Mouse (Mus musculus): Measurements from ENCODE around the gene Lpp. TPM values are rescaled to one million over a fixed set of nuclear protein-coding genes. Genes with fewer than 3 reads are reported as not detected.

The Lpp gene
- total and polyA plus RNA-seq, 3 experiments = 0.64 to 1.2 (median 0.68) TPM

DNA sequence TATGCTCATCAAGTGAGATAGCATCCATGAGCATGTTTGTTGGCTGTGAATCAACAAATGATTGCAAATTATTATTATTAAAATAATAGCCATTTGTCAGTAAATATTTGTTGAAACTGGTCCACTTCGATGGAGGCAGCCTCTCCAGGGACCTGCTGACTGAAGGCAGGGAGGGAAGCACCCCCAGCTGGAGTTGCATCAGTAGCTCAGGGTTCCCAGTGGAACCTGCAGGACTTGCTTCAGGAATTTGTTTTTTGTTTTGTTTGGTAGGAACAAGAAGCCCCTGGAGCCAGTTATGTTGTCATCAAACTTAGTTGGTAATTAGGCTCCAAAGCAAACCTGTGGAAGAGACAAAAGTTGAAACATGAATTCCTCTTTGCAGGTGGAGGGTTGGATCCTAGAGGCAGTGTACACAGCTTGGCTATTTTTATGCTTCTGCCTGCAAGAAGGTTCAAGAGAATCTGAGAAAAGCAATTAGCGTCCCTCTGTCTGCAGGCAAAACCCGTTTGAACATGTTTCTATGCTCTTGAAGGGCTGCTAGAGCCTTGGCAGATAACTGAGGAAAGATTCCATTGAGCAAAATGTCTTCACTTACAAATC lies 554.9 kb downstream of the Lpp start:
- no peaks in the 10 kb centered on the region for H3K27me3 ChIP-seq (replicated peaks)
- in situ Hi-C loops (cut with MboI; ENCODE audit: low pct_ligation_motif_present, low pct_unique_long_range_greater_than_20kb, low sequenced_read_pairs) = no loop called here
- H3K9ac ChIP-seq (ENCODE audit: insufficient read depth, low read depth) = no peak overlapping the region
- no peaks in the 10 kb centered on the region for H3K9me3 ChIP-seq (replicated peaks; ENCODE audit: low read length)
- H3K79me2 ChIP-seq (replicated peaks; ENCODE audit: control insufficient read depth, extremely low read depth, insufficient read depth, poor library complexity, severe bottlenecking) = no peaks in the 10 kb centered on the region
- TF ChIP-seq USF1 (IDR thresholded peaks at IDR 0.05; ENCODE audit: low read depth, low read length) (no peak), SMC3 (IDR thresholded peaks at IDR 0.05; ENCODE audit: low read depth, low read length) (no peak), CHD2 (IDR thresholded peaks at IDR 0.05; ENCODE audit: low read length) (no peak), E2F4 (IDR thresholded peaks at IDR 0.05; ENCODE audit: insufficient replicate concordance, low read depth, low read length) (no peak), SIN3A (IDR thresholded peaks at IDR 0.05; ENCODE audit: low read length) (no peak), NRF1 (IDR thresholded peaks at IDR 0.05; ENCODE audit: low read depth, low read length) (no peak)
- DNase-seq (ENCODE audit: extremely low read depth) = no peak
- H3K4me2 ChIP-seq (ENCODE audit: insufficient read depth, low read depth, poor library complexity, severe bottlenecking) = no peak overlapping the region
- no peak overlapping the region for H3K27ac ChIP-seq (ENCODE audit: insufficient read depth, low read depth)
- dilution Hi-C loops (cut with MboI; ENCODE audit: extremely low pct_ligation_motif_present, extremely low pct_unique_long_range_greater_than_20kb, low sequenced_read_pairs) = no loop called here
- no peaks in the 10 kb centered on the region for H3K4me1 ChIP-seq (ENCODE audit: control insufficient read depth in 1 of 2, insufficient read depth in 2 of 2)
- H3K36me3 ChIP-seq (replicated peaks in 1 of 2; ENCODE audit: control insufficient read depth in 1 of 2, insufficient read depth in 1 of 2, low read length in 1 of 2) = no peaks in the 10 kb centered on the region
- H3K4me3 ChIP-seq (replicated peaks in 1 of 3; ENCODE audit: low read depth in 2 of 3, low read length in 2 of 3, poor library complexity in 1 of 3) = no peak overlapping the region

DNA sequence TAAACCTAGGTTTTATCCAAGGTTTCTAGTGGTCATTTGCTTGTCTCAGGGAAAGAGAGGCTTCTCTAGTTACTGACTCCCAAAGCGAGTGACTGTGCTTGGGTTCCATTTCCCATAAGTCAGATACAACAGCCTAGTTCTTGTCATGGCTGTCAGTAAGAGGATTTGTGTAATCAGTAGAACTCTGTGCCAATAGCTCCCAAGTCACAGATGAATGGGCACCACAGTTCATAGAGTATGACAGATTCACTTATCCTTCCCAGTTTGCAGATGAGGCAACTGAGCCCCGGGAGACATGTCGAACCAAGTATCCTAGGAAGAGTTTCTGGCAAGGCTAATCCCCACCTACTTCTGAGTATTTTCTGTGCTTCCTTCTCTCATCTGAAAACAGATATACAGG lies 556.0 kb downstream of the Lpp start:
- Histone ChIP-seq H3K4me2 (ENCODE audit: insufficient read depth, low read depth, poor library complexity, severe bottlenecking) (no peak overlapping the region), H3K9me3 (replicated peaks; ENCODE audit: low read length) (no peaks in the 10 kb centered on the region), H3K9ac (ENCODE audit: insufficient read depth, low read depth) (no peak overlapping the region), H3K79me2 (replicated peaks; ENCODE audit: control insufficient read depth, extremely low read depth, insufficient read depth, poor library complexity, severe bottlenecking) (no peaks in the 10 kb centered on the region), H3K36me3 (replicated peaks in 1 of 2; ENCODE audit: control insufficient read depth in 1 of 2, insufficient read depth in 1 of 2, low read length in 1 of 2) (no peaks in the 10 kb centered on the region), H3K4me1 (ENCODE audit: control insufficient read depth in 1 of 2, insufficient read depth in 2 of 2) (no peaks in the 10 kb centered on the region), H3K27me3 (replicated peaks) (no peaks in the 10 kb centered on the region), H3K4me3 (replicated peaks in 1 of 3; ENCODE audit: low read depth in 2 of 3, low read length in 2 of 3, poor library complexity in 1 of 3) (no peak overlapping the region), H3K27ac (ENCODE audit: insufficient read depth, low read depth) (no peak overlapping the region)
- dilution Hi-C loops (cut with MboI; ENCODE audit: extremely low pct_ligation_motif_present, extremely low pct_unique_long_range_greater_than_20kb, low sequenced_read_pairs) = no loop called here
- DNase-seq (ENCODE audit: extremely low read depth) = no peak
- in situ Hi-C loops (cut with MboI; ENCODE audit: low pct_ligation_motif_present, low pct_unique_long_range_greater_than_20kb, low sequenced_read_pairs) = no loop called here
- TF ChIP-seq ZC3H11A (IDR thresholded peaks at IDR 0.05; ENCODE audit: low read depth, low read length) (no peak), ETS1 (conservative IDR thresholded peaks at IDR 0.05; ENCODE audit: low read depth, low read length) (no peak), RAD21 (IDR thresholded peaks at IDR 0.05; ENCODE audit: low read depth, low read length) (no peak), MEF2A (IDR thresholded peaks at IDR 0.05; ENCODE audit: borderline replicate concordance, low read depth, low read length) (no peak), NELFE (IDR thresholded peaks at IDR 0.05; ENCODE audit: low read depth, low read length) (no peak), USF2 (conservative IDR thresholded peaks at IDR 0.05; ENCODE audit: low read depth, low read length) (no peak), UBTF (IDR thresholded peaks at IDR 0.05; ENCODE audit: low read depth, low read length) (no peak), MAFK (IDR thresholded peaks at IDR 0.05; ENCODE audit: insufficient replicate concordance, low read length) (no peak), JUN (IDR thresholded peaks at IDR 0.05; ENCODE audit: insufficient read depth, low read depth, low read length) (no peak), TBP (conservative IDR thresholded peaks at IDR 0.05; ENCODE audit: low read depth, low read length) (no peak), ZMIZ1 (IDR thresholded peaks at IDR 0.05; ENCODE audit: low read depth, low read length) (no peak), NRF1 (IDR thresholded peaks at IDR 0.05; ENCODE audit: low read depth, low read length) (no peak)

Measured in CH12.LX (cell line).